Mouse (Mus musculus): Measurements from ENCODE around the gene Tubb1. TPM values are rescaled to one million over a fixed set of nuclear protein-coding genes. Genes with fewer than 3 reads are reported as not detected.

Tubb1 gene
- total and polyA plus RNA-seq, 3 experiments, result 0.05 TPM; not detected in 2

GRCm38 (mm10) chr2:174477543-174478319, 27.2 kb downstream of the Tubb1 start:
- no peak for ATAC-seq (ENCODE audit: extremely low read depth, insufficient number of reproducible peaks, low FRiP score, poor library complexity, severe bottlenecking)
- H3K4me1 ChIP-seq (ENCODE audit: insufficient read depth, low read depth, low read length), result peaks cover 10% of the 10 kb centered on the region
- H3K9me3 ChIP-seq (replicated peaks), result no peaks in the 10 kb centered on the region
- DNase-seq (ENCODE audit: low spot score), result no peak
- H3K27me3 ChIP-seq (ENCODE audit: insufficient read depth, low read length), result peaks cover 7% of the 10 kb centered on the region
- no peaks in the 10 kb centered on the region for H3K36me3 ChIP-seq (replicated peaks)
- TF ChIP-seq CTCF (IDR thresholded peaks at IDR 0.05; ENCODE audit: low read depth, low read length) (no peak), GATA2 (IDR thresholded peaks at IDR 0.05; ENCODE audit: borderline replicate concordance, low read depth, low read length) (no peak), POLR2AphosphoS5 (IDR thresholded peaks at IDR 0.05; ENCODE audit: insufficient replicate concordance, low read depth, low read length) (no peak), TAL1 (conservative IDR thresholded peaks at IDR 0.05; ENCODE audit: low read depth, low read length) (no peak), GATA1 (IDR thresholded peaks at IDR 0.05; ENCODE audit: borderline replicate concordance, low read length) (no peak)
- H3K4me3 ChIP-seq (ENCODE audit: low read depth, low read length), result no peak overlapping the region

GRCm38 (mm10) chr2:174478746-174479145, 28.3 kb downstream of the Tubb1 start:
- Histone ChIP-seq H3K4me3 (ENCODE audit: low read depth, low read length) (no peak overlapping the region), H3K36me3 (replicated peaks) (no peaks in the 10 kb centered on the region), H3K27me3 (ENCODE audit: insufficient read depth, low read length) (peaks cover 7% of the 10 kb centered on the region), H3K4me1 (ENCODE audit: insufficient read depth, low read depth, low read length) (peaks cover 4% of the 10 kb centered on the region), H3K9me3 (replicated peaks) (no peaks in the 10 kb centered on the region)
- ATAC-seq (ENCODE audit: extremely low read depth, insufficient number of reproducible peaks, low FRiP score, poor library complexity, severe bottlenecking) (no peak), DNase-seq (ENCODE audit: low spot score) (no peak)
- TF ChIP-seq POLR2AphosphoS5 (IDR thresholded peaks at IDR 0.05; ENCODE audit: insufficient replicate concordance, low read depth, low read length) (no peak), GATA1 (IDR thresholded peaks at IDR 0.05; ENCODE audit: borderline replicate concordance, low read length) (no peak), TAL1 (conservative IDR thresholded peaks at IDR 0.05; ENCODE audit: low read depth, low read length) (no peak), CTCF (IDR thresholded peaks at IDR 0.05; ENCODE audit: low read depth, low read length) (no peak), GATA2 (IDR thresholded peaks at IDR 0.05; ENCODE audit: borderline replicate concordance, low read depth, low read length) (no peak)

- Histone ChIP-seq H3K9me3 (replicated peaks) (peaks cover 4% of the 10 kb centered on the region), H3K4me1 (ENCODE audit: insufficient read depth, low read depth, low read length) (no peaks in the 10 kb centered on the region), H3K27me3 (ENCODE audit: insufficient read depth, low read length) (peaks cover under 1% of the 10 kb centered on the region; the same call in 1 of the 2 replicates), H3K4me3 (ENCODE audit: low read depth, low read length) (no peak overlapping the region), H3K36me3 (replicated peaks) (no peaks in the 10 kb centered on the region)
- TF ChIP-seq GATA2 (IDR thresholded peaks at IDR 0.05; ENCODE audit: borderline replicate concordance, low read depth, low read length), result no peak
- TF ChIP-seq CTCF (IDR thresholded peaks at IDR 0.05; ENCODE audit: low read depth, low read length), result no peak
- TF ChIP-seq TAL1 (conservative IDR thresholded peaks at IDR 0.05; ENCODE audit: low read depth, low read length), result no peak
- no peak for TF ChIP-seq GATA1 (IDR thresholded peaks at IDR 0.05; ENCODE audit: borderline replicate concordance, low read length)
- no peak for TF ChIP-seq POLR2AphosphoS5 (IDR thresholded peaks at IDR 0.05; ENCODE audit: insufficient replicate concordance, low read depth, low read length)
- no peak for DNase-seq (ENCODE audit: low spot score)
- no peak for ATAC-seq (ENCODE audit: extremely low read depth, insufficient number of reproducible peaks, low FRiP score, poor library complexity, severe bottlenecking)
These were observed 36.5 kb downstream of the Tubb1 start for GRCm38 (mm10) chr2:174487005-174487404.

GRCm38 (mm10) chr2:174492858-174493257, 42.4 kb downstream of the Tubb1 start:
- H3K36me3 ChIP-seq (replicated peaks), result no peaks in the 10 kb centered on the region
- H3K9me3 ChIP-seq (replicated peaks), result peaks cover 6% of the 10 kb centered on the region
- no peak for DNase-seq (ENCODE audit: low spot score)
- no peaks in the 10 kb centered on the region for H3K27me3 ChIP-seq (ENCODE audit: insufficient read depth, low read length)
- ATAC-seq (ENCODE audit: extremely low read depth, insufficient number of reproducible peaks, low FRiP score, poor library complexity, severe bottlenecking), result no peak
- no peaks in the 10 kb centered on the region for H3K4me1 ChIP-seq (ENCODE audit: insufficient read depth, low read depth, low read length)
- H3K4me3 ChIP-seq (ENCODE audit: low read depth, low read length), result no peak overlapping the region
- TF ChIP-seq GATA1 (IDR thresholded peaks at IDR 0.05; ENCODE audit: borderline replicate concordance, low read length) (no peak), CTCF (IDR thresholded peaks at IDR 0.05; ENCODE audit: low read depth, low read length) (no peak), POLR2AphosphoS5 (IDR thresholded peaks at IDR 0.05; ENCODE audit: insufficient replicate concordance, low read depth, low read length) (no peak)

GRCm38 (mm10) chr2:174500814-174501503, 50.5 kb downstream of the Tubb1 start:
- H3K4me1 ChIP-seq (ENCODE audit: insufficient read depth, low read depth, low read length), result no peaks in the 10 kb centered on the region
- H3K9me3 ChIP-seq (replicated peaks), result peaks cover 3% of the 10 kb centered on the region; the same call in 1 of the 2 replicates
- TF ChIP-seq GATA1 (IDR thresholded peaks at IDR 0.05; ENCODE audit: borderline replicate concordance, low read length) (no peak), GATA2 (IDR thresholded peaks at IDR 0.05; ENCODE audit: borderline replicate concordance, low read depth, low read length) (no peak), TAL1 (conservative IDR thresholded peaks at IDR 0.05; ENCODE audit: low read depth, low read length) (no peak), CTCF (IDR thresholded peaks at IDR 0.05; ENCODE audit: low read depth, low read length) (no peak), POLR2AphosphoS5 (IDR thresholded peaks at IDR 0.05; ENCODE audit: insufficient replicate concordance, low read depth, low read length) (no peak)
- no peak for ATAC-seq (ENCODE audit: extremely low read depth, insufficient number of reproducible peaks, low FRiP score, poor library complexity, severe bottlenecking)
- no peak overlapping the region for H3K4me3 ChIP-seq (ENCODE audit: low read depth, low read length)
- no peaks in the 10 kb centered on the region; the same call in 1 of the 2 replicates for H3K27me3 ChIP-seq (ENCODE audit: insufficient read depth, low read length)
- no peak for DNase-seq (ENCODE audit: low spot score)
- H3K36me3 ChIP-seq (replicated peaks), result no peaks in the 10 kb centered on the region

GRCm38 (mm10) chr2:174501517-174501916, 51.0 kb downstream of the Tubb1 start:
- Histone ChIP-seq H3K4me3 (ENCODE audit: low read depth, low read length) (no peak overlapping the region), H3K9me3 (replicated peaks) (peaks cover 3% of the 10 kb centered on the region; the same call in 1 of the 2 replicates), H3K4me1 (ENCODE audit: insufficient read depth, low read depth, low read length) (no peaks in the 10 kb centered on the region), H3K27me3 (ENCODE audit: insufficient read depth, low read length) (no peaks in the 10 kb centered on the region; the same call in 1 of the 2 replicates), H3K36me3 (replicated peaks) (no peaks in the 10 kb centered on the region)
- no peak for ATAC-seq (ENCODE audit: extremely low read depth, insufficient number of reproducible peaks, low FRiP score, poor library complexity, severe bottlenecking)
- DNase-seq (ENCODE audit: low spot score), result no peak
- TF ChIP-seq GATA1 (IDR thresholded peaks at IDR 0.05; ENCODE audit: borderline replicate concordance, low read length) (no peak), CTCF (IDR thresholded peaks at IDR 0.05; ENCODE audit: low read depth, low read length) (no peak), GATA2 (IDR thresholded peaks at IDR 0.05; ENCODE audit: borderline replicate concordance, low read depth, low read length) (no peak), TAL1 (conservative IDR thresholded peaks at IDR 0.05; ENCODE audit: low read depth, low read length) (no peak), POLR2AphosphoS5 (IDR thresholded peaks at IDR 0.05; ENCODE audit: insufficient replicate concordance, low read depth, low read length) (no peak)
